9 mouse cellular contexts compared by ENCODE assay signal in the genomic region with DNA sequence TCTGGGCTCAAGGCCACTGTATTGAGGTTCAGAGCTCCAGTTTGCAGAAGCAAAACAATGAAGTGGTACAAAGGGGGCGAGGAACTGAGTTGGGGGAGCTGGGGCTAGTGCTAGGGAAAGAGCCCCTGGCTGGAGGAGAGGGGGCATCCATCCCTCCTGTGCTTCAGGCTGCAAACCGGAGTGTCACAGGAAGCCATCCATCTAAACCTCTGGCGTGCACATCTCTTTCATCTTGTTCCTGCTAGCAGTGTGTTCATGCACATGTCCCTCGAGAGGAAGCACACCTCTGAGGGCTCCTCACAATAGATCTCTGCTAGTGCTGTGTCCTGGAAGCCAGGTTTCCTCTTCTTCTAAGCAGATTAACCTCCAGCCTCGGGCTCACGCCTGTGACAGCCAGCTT.
A peak's percentile ranks its signal among the peaks of the same experiment; 100 is the strongest.
DNase-seq lines count a peak whose midpoint lies in the region; ATAC-seq and TF ChIP-seq lines count a peak whose summit lies in the region.
"Had no signal": no experiment of that assay in that cellular context is flagged by ENCODE, and none has a peak within 500 bp of the region (broad histone marks: within the 10 kb centered on the region; RNA-seq: fewer than 3 reads in every experiment).

No protein-coding gene starts in this region.

- no peak for TF ChIP-seq RAD21 in CH12.LX (IDR thresholded peaks at IDR 0.05; ENCODE audit: low read depth, low read length)

- TF ChIP-seq EP300 in CH12.LX (IDR thresholded peaks at IDR 0.05; ENCODE audit: low read length), result no peak

- no peak overlapping the region for H3K4me3 ChIP-seq in intestine, embryonic 14.5 days (ENCODE audit: low read depth, low read length)
- H3K4me3 ChIP-seq in intestine, postnatal 0 days (ENCODE audit: low read depth, low read length), result no peak overlapping the region
- peak overlapping the region in 1 of 3 experiments; percentile 32 for H3K4me3 ChIP-seq in CH12.LX (replicated peaks in 1 of 3; ENCODE audit: low read depth in 2 of 3, low read length in 2 of 3, poor library complexity in 1 of 3)
- H3K4me3 ChIP-seq in embryonic facial prominence, embryonic 13.5 days, result no peak overlapping the region
- H3K4me3 ChIP-seq in limb, embryonic 12.5 days (replicated peaks), result no peak overlapping the region
- H3K4me3 ChIP-seq in left cerebral cortex, adult 2 months, result no peak overlapping the region

- no peaks in the 10 kb centered on the region for H3K9me3 ChIP-seq in intestine, embryonic 14.5 days (ENCODE audit: control insufficient read depth, low read length)
- H3K9me3 ChIP-seq in intestine, postnatal 0 days (ENCODE audit: control insufficient read depth), result no peaks in the 10 kb centered on the region
- H3K9me3 ChIP-seq in CH12.LX (replicated peaks; ENCODE audit: low read length), result peaks cover 3% of the 10 kb centered on the region
- no peaks in the 10 kb centered on the region for H3K9me3 ChIP-seq in embryonic facial prominence, embryonic 13.5 days
- 0 out of 2 replicates have a peak, but pooled peaks cover 5% of the 10 kb centered on the region for H3K9me3 ChIP-seq in limb, embryonic 12.5 days

- no peak for TF ChIP-seq CTCF in intestine, postnatal 0 days (IDR thresholded peaks at IDR 0.05; ENCODE audit: low read depth)
- no peak for TF ChIP-seq CTCF in CH12.LX (conservative IDR thresholded peaks at IDR 0.05 in 1 of 2, IDR thresholded peaks at IDR 0.05 in 1 of 2; ENCODE audit: low read depth in 2 of 2, low read length in 2 of 2)
- no peak for TF ChIP-seq CTCF in left cerebral cortex, adult 2 months (IDR thresholded peaks at IDR 0.05)

- no peak for TF ChIP-seq POLR2A in CH12.LX (IDR thresholded peaks at IDR 0.05; ENCODE audit: low read depth, low read length)

- 32% methylated on average over 6 of the region's 6 CpGs for WGBS in intestine, embryonic 14.5 days
- WGBS in intestine, postnatal 0 days, result 56% methylated on average over 6 of the region's 6 CpGs
- WGBS in embryonic facial prominence, embryonic 13.5 days, result 50% methylated on average over 6 of the region's 6 CpGs
- WGBS in limb, embryonic 12.5 days, result 22% methylated on average over 6 of the region's 6 CpGs

- peak overlapping the region; percentile 71; the same call in 1 of the 2 replicates for H3K27ac ChIP-seq in intestine, embryonic 14.5 days (ENCODE audit: low read depth)
- H3K27ac ChIP-seq in intestine, postnatal 0 days (ENCODE audit: low read depth, low read length), result no peak overlapping the region; the same call in 1 of the 2 replicates
- peak overlapping the region; percentile 89 for H3K27ac ChIP-seq in CH12.LX (ENCODE audit: insufficient read depth, low read depth)
- H3K27ac ChIP-seq in embryonic facial prominence, embryonic 13.5 days, result no peak overlapping the region
- H3K27ac ChIP-seq in limb, embryonic 12.5 days, result no peak overlapping the region
- H3K27ac ChIP-seq in left cerebral cortex, adult 2 months, result no peak overlapping the region

- DNase-seq in intestine, embryonic 14.5 days (ENCODE audit: low spot score), result no peak
- peak; percentile 27 for DNase-seq in CH12.LX (ENCODE audit: extremely low read depth)
- no peak for DNase-seq in urinary bladder, postnatal 25 days (ENCODE audit: low spot score)
- DNase-seq in left cerebral cortex, adult 2 months (ENCODE audit: extremely low spot score in 1 of 2, low spot score in 2 of 2), result no peak
- DNase-seq: cerebellum, adult 2 months; right cerebral cortex, postnatal 25 days had no signal

- H3K79me2 ChIP-seq in CH12.LX (replicated peaks; ENCODE audit: control insufficient read depth, extremely low read depth, insufficient read depth, poor library complexity, severe bottlenecking), result no peaks in the 10 kb centered on the region

- no peak overlapping the region for H3K9ac ChIP-seq in intestine, embryonic 14.5 days (ENCODE audit: low read length)
- H3K9ac ChIP-seq in intestine, postnatal 0 days (ENCODE audit: low read depth, low read length), result no peak overlapping the region
- no peak overlapping the region; the same call in 1 of the 2 replicates for H3K9ac ChIP-seq in CH12.LX (ENCODE audit: insufficient read depth, low read depth)
- 0 out of 2 replicates have a peak overlapping the region, but pooled peaks have one; percentile 21 for H3K9ac ChIP-seq in embryonic facial prominence, embryonic 13.5 days
- peak overlapping the region; percentile 42; the same call in 1 of the 2 replicates for H3K9ac ChIP-seq in limb, embryonic 12.5 days (replicated peaks)

- no peak overlapping the region for H3K4me2 ChIP-seq in intestine, embryonic 14.5 days (ENCODE audit: low read length)
- no peak overlapping the region for H3K4me2 ChIP-seq in intestine, postnatal 0 days (replicated peaks; ENCODE audit: low read depth)
- peak overlapping the region; percentile 17; the same call in 1 of the 2 replicates for H3K4me2 ChIP-seq in CH12.LX (ENCODE audit: insufficient read depth, low read depth, poor library complexity, severe bottlenecking)
- H3K4me2 ChIP-seq in embryonic facial prominence, embryonic 13.5 days, result no peak overlapping the region
- no peak overlapping the region for H3K4me2 ChIP-seq in limb, embryonic 12.5 days

- H3K36me3 ChIP-seq in intestine, embryonic 14.5 days (ENCODE audit: control insufficient read depth, insufficient read depth, low read length), result no peaks in the 10 kb centered on the region
- H3K36me3 ChIP-seq in intestine, postnatal 0 days (ENCODE audit: control insufficient read depth, insufficient read depth), result no peaks in the 10 kb centered on the region
- H3K36me3 ChIP-seq in CH12.LX (replicated peaks in 1 of 2; ENCODE audit: control insufficient read depth in 1 of 2, insufficient read depth in 1 of 2, low read length in 1 of 2), result no peaks in the 10 kb centered on the region
- H3K36me3 ChIP-seq in embryonic facial prominence, embryonic 13.5 days, result no peaks in the 10 kb centered on the region
- no peaks in the 10 kb centered on the region for H3K36me3 ChIP-seq in limb, embryonic 12.5 days

- ATAC-seq in intestine, embryonic 14.5 days (replicated peaks; ENCODE audit: low FRiP score, low TSS enrichment, low read depth), result no peak
- no peak for ATAC-seq in intestine, postnatal 0 days
- no peak for ATAC-seq in embryonic facial prominence, embryonic 13.5 days (ENCODE audit: insufficient number of reproducible peaks, insufficient read depth, low FRiP score, low TSS enrichment, low read depth)
- no peak for ATAC-seq in limb, embryonic 12.5 days (ENCODE audit: insufficient number of reproducible peaks, insufficient read depth, low FRiP score, low TSS enrichment, low read depth)

- dilution Hi-C loops in CH12.LX (cut with MboI; ENCODE audit: extremely low pct_ligation_motif_present, extremely low pct_unique_long_range_greater_than_20kb, low sequenced_read_pairs), result no loop called here

- peaks cover 12% of the 10 kb centered on the region; the same call in 1 of the 2 replicates for H3K4me1 ChIP-seq in intestine, embryonic 14.5 days (replicated peaks; ENCODE audit: control insufficient read depth, insufficient read depth, low read length)
- no peaks in the 10 kb centered on the region for H3K4me1 ChIP-seq in intestine, postnatal 0 days (replicated peaks; ENCODE audit: control insufficient read depth, insufficient read depth, low read length)
- peaks cover 21 to 51% of the 10 kb centered on the region in 2 experiments for H3K4me1 ChIP-seq in CH12.LX (ENCODE audit: control insufficient read depth in 1 of 2, insufficient read depth in 2 of 2)
- H3K4me1 ChIP-seq in embryonic facial prominence, embryonic 13.5 days, result no peaks in the 10 kb centered on the region
- peaks cover 27% of the 10 kb centered on the region for H3K4me1 ChIP-seq in limb, embryonic 12.5 days (replicated peaks)

- H3K27me3 ChIP-seq in intestine, embryonic 14.5 days (replicated peaks; ENCODE audit: control insufficient read depth, insufficient read depth, low read length), result no peaks in the 10 kb centered on the region
- H3K27me3 ChIP-seq in intestine, postnatal 0 days (replicated peaks; ENCODE audit: control insufficient read depth, insufficient read depth, low read length), result no peaks in the 10 kb centered on the region
- no peaks in the 10 kb centered on the region for H3K27me3 ChIP-seq in CH12.LX (replicated peaks)
- no peaks in the 10 kb centered on the region for H3K27me3 ChIP-seq in embryonic facial prominence, embryonic 13.5 days
- H3K27me3 ChIP-seq in limb, embryonic 12.5 days, result no peaks in the 10 kb centered on the region; the same call in 1 of the 2 replicates

- in situ Hi-C loops in CH12.LX (cut with MboI; ENCODE audit: low pct_ligation_motif_present, low pct_unique_long_range_greater_than_20kb, low sequenced_read_pairs), result no loop called here

- intact Hi-C loops in left cerebral cortex, adult 2 months (cut with DNase I), result no loop called here

TF ChIP-seq in CH12.LX, 34 proteins besides CTCF, POLR2A, EP300 and RAD21:
- no peak for TF ChIP-seq ETS1 (conservative IDR thresholded peaks at IDR 0.05; ENCODE audit: low read depth, low read length)
- no peak for TF ChIP-seq USF1 (IDR thresholded peaks at IDR 0.05; ENCODE audit: low read depth, low read length)
- TF ChIP-seq PAX5 (IDR thresholded peaks at IDR 0.05; ENCODE audit: low read length), result no peak

Comparison
In these comparisons a context has a peak if more than half of its experiments do, and no peak if none do; other contexts are left out.
1. H3K27ac ChIP-seq: peak in intestine, embryonic 14.5 days (single experiment) and CH12.LX (single experiment); none in intestine, postnatal 0 days (single experiment), embryonic facial prominence, embryonic 13.5 days (single experiment), limb, embryonic 12.5 days (single experiment) and left cerebral cortex, adult 2 months (single experiment).
2. H3K9ac ChIP-seq: peak in embryonic facial prominence, embryonic 13.5 days (single experiment) and limb, embryonic 12.5 days (single experiment); none in intestine, embryonic 14.5 days (single experiment), intestine, postnatal 0 days (single experiment) and CH12.LX (single experiment).